20 mouse cellular contexts compared by ENCODE assay signal in the genomic region with DNA sequence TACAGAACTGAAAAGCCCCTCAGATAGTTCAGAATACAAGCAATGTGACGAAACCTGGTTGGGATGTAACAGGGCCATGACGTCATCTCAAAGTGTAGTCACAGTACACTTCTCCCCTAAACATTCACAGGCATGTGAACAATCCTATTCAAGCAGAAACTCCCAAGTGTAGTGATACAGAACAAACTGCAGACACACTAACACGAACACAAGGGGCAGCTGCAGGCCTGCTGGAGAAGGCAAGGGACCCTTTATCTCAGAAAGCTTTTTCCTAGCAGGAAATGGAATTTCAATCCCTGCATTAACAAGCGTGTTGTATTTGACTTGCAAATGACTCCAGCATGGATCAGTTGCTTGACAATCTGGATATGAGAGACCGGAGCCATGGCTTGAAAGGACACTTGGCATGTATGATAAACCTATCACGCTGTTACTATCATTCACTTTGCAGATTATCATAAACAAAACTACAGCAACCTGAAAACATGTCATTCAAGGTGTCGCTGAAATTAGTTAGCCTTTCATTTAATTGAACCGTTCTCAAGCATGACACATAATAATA. TPM values are rescaled to one million over a fixed set of nuclear protein-coding genes. Genes with fewer than 3 reads are reported as not detected.
A peak's percentile ranks its signal among the peaks of the same experiment; 100 is the strongest.
DNase-seq lines count a peak whose midpoint lies in the region; ATAC-seq and TF ChIP-seq lines count a peak whose summit lies in the region.
"Had no signal": no experiment of that assay in that cellular context is flagged by ENCODE, and none has a peak within 500 bp of the region (broad histone marks: within the 10 kb centered on the region; RNA-seq: fewer than 3 reads in every experiment).

No protein-coding gene starts in this region.

- no peak overlapping the region for H3K9ac ChIP-seq in forebrain, embryonic 11.5 days (ENCODE audit: low read length)
- no peak overlapping the region for H3K9ac ChIP-seq in forebrain, embryonic 12.5 days
- no peak overlapping the region for H3K9ac ChIP-seq in midbrain, embryonic 12.5 days (replicated peaks)
- H3K9ac ChIP-seq: liver, embryonic 12.5 days; lung, embryonic 14.5 days had no signal

- no peaks in the 10 kb centered on the region for H3K9me3 ChIP-seq in forebrain, embryonic 11.5 days (ENCODE audit: control insufficient read depth, low read length)
- no peaks in the 10 kb centered on the region for H3K9me3 ChIP-seq in forebrain, embryonic 10.5 days
- no peaks in the 10 kb centered on the region for H3K9me3 ChIP-seq in forebrain, embryonic 12.5 days
- no peaks in the 10 kb centered on the region for H3K9me3 ChIP-seq in midbrain, embryonic 12.5 days
- H3K9me3 ChIP-seq: G1E; limb, embryonic 10.5 days; liver, embryonic 12.5 days had no signal

- H3K36me3 ChIP-seq in forebrain, embryonic 11.5 days (ENCODE audit: control insufficient read depth, insufficient read depth, low read length): peaks cover 2% of the 10 kb centered on the region; the same call in 1 of the 2 replicates
- peaks cover 56% of the 10 kb centered on the region for H3K36me3 ChIP-seq in forebrain, embryonic 10.5 days (replicated peaks)
- peaks cover 7% of the 10 kb centered on the region for H3K36me3 ChIP-seq in kidney, adult 2 months (ENCODE audit: control insufficient read depth, insufficient read depth, low read length)
- H3K36me3 ChIP-seq in forebrain, embryonic 12.5 days (replicated peaks): peaks cover 7% of the 10 kb centered on the region; the same call in 1 of the 2 replicates
- 0 out of 2 replicates have a peak, but pooled peaks cover 19% of the 10 kb centered on the region for H3K36me3 ChIP-seq in midbrain, embryonic 12.5 days

- H3K4me1 ChIP-seq in forebrain, embryonic 11.5 days (replicated peaks; ENCODE audit: control insufficient read depth, insufficient read depth, low read length): no peaks in the 10 kb centered on the region
- H3K4me1 ChIP-seq in forebrain, embryonic 10.5 days: no peaks in the 10 kb centered on the region
- no peaks in the 10 kb centered on the region for H3K4me1 ChIP-seq in kidney, adult 2 months (ENCODE audit: control insufficient read depth, insufficient read depth, low read length)
- H3K4me1 ChIP-seq in forebrain, embryonic 12.5 days: peaks cover 40% of the 10 kb centered on the region
- H3K4me1 ChIP-seq in midbrain, embryonic 12.5 days: peaks cover 39% of the 10 kb centered on the region
- H3K4me1 ChIP-seq: limb, embryonic 10.5 days had no signal

- no peak for TF ChIP-seq CTCF in kidney, adult 2 months (conservative IDR thresholded peaks at IDR 0.05; ENCODE audit: insufficient read depth, insufficient read length, low read depth, low read length)

- no peak overlapping the region for H3K4me2 ChIP-seq in forebrain, embryonic 11.5 days (ENCODE audit: low read depth, low read length, severe bottlenecking)
- no peak overlapping the region for H3K4me2 ChIP-seq in forebrain, embryonic 12.5 days
- no peak overlapping the region for H3K4me2 ChIP-seq in midbrain, embryonic 12.5 days (replicated peaks)
- H3K4me2 ChIP-seq: liver, embryonic 12.5 days; lung, embryonic 14.5 days had no signal

- no peak for TF ChIP-seq POLR2A in kidney, adult 2 months (IDR thresholded peaks at IDR 0.05; ENCODE audit: low read depth, low read length)

- no peak overlapping the region for H3K4me3 ChIP-seq in forebrain, embryonic 11.5 days (ENCODE audit: low read depth, low read length)
- H3K4me3 ChIP-seq in forebrain, embryonic 10.5 days: no peak overlapping the region
- no peak overlapping the region for H3K4me3 ChIP-seq in kidney, adult 2 months (ENCODE audit: insufficient read depth, low read depth, low read length)
- H3K4me3 ChIP-seq in forebrain, embryonic 12.5 days (replicated peaks): no peak overlapping the region
- no peak overlapping the region for H3K4me3 ChIP-seq in midbrain, embryonic 12.5 days
- H3K4me3 ChIP-seq: heart, adult 2 months; limb, embryonic 10.5 days; liver, embryonic 12.5 days had no signal

- peak; percentile 69; the same call in 1 of the 2 replicates for ATAC-seq in forebrain, embryonic 11.5 days (replicated peaks; ENCODE audit: low FRiP score)
- ATAC-seq in forebrain, embryonic 12.5 days (ENCODE audit: low FRiP score): peak; percentile 28
- ATAC-seq in midbrain, embryonic 12.5 days (ENCODE audit: low FRiP score, low read depth): peak; percentile 89
- ATAC-seq: CD4-positive, CD25-positive, alpha-beta regulatory T cell, adult 4 months; liver, embryonic 12.5 days had no signal

- DNase-seq in forebrain, embryonic 11.5 days (ENCODE audit: low spot score): no peak
- no peak for DNase-seq in forebrain, embryonic 10.5 days (ENCODE audit: extremely low spot score, low spot score)
- DNase-seq in kidney, adult 2 months: no peak
- no peak for DNase-seq in kidney, postnatal 4 days
- no peak for DNase-seq in thymus, postnatal 4 days
- no peak for DNase-seq in urinary bladder, postnatal 25 days (ENCODE audit: low spot score)
- DNase-seq: cerebellum, postnatal 36 days; gastrocnemius, postnatal 10 days; heart, adult 2 months; layer of hippocampus, postnatal 36 days; lung, embryonic 14.5 days; right cerebral cortex, postnatal 4 days; thymus, postnatal 36 days had no signal

- no peak overlapping the region for H3K27ac ChIP-seq in forebrain, embryonic 11.5 days (ENCODE audit: low read depth, low read length)
- H3K27ac ChIP-seq in forebrain, embryonic 10.5 days: no peak overlapping the region
- peak overlapping the region; percentile 23; the same call in 1 of the 2 replicates for H3K27ac ChIP-seq in kidney, adult 2 months (ENCODE audit: insufficient read depth, low read depth, low read length)
- H3K27ac ChIP-seq in forebrain, embryonic 12.5 days: peak overlapping the region; percentile 56; the same call in 1 of the 2 replicates
- H3K27ac ChIP-seq in midbrain, embryonic 12.5 days (replicated peaks): peak overlapping the region; percentile 71
- H3K27ac ChIP-seq: heart, adult 2 months; limb, embryonic 10.5 days; liver, embryonic 12.5 days; macrophage had no signal

- WGBS in forebrain, embryonic 11.5 days: 78% methylated on average over 8 of the region's 8 CpGs
- WGBS in forebrain, embryonic 10.5 days: 91% methylated on average over 8 of the region's 8 CpGs
- 69% methylated on average over 8 of the region's 8 CpGs for WGBS in kidney, adult 2 months
- WGBS in forebrain, embryonic 12.5 days: 61% methylated on average over 8 of the region's 8 CpGs
- WGBS in midbrain, embryonic 12.5 days: 49% methylated on average over 8 of the region's 8 CpGs

- no peaks in the 10 kb centered on the region for H3K27me3 ChIP-seq in forebrain, embryonic 11.5 days (ENCODE audit: control insufficient read depth, insufficient read depth, low read length)
- no peaks in the 10 kb centered on the region for H3K27me3 ChIP-seq in forebrain, embryonic 10.5 days (ENCODE audit: poor library complexity, severe bottlenecking)
- H3K27me3 ChIP-seq in kidney, adult 2 months (replicated peaks; ENCODE audit: control insufficient read depth, insufficient read depth, low read length): no peaks in the 10 kb centered on the region
- H3K27me3 ChIP-seq in forebrain, embryonic 12.5 days: no peaks in the 10 kb centered on the region
- no peaks in the 10 kb centered on the region for H3K27me3 ChIP-seq in midbrain, embryonic 12.5 days
- H3K27me3 ChIP-seq: liver, embryonic 12.5 days had no signal

RNA-seq across cellular contexts. Expression of gene Lrpprc, which starts 38.9 kb away (rescaled TPM):
- polyA plus RNA-seq in forebrain, embryonic 11.5 days (2014; fragmentation: Nextera tagmentation; extraction: Ambion mirVana): 54.3 and 55.9 TPM in 2 replicates
- polyA plus RNA-seq in forebrain, embryonic 10.5 days (2016; fragmentation: Nextera tagmentation; extraction: Ambion mirVana): 52.5 and 56.2 TPM in 2 replicates
- polyA plus RNA-seq in kidney, adult 2 months (2012; rRNA removed): 18.7 and 25.3 TPM in 2 replicates
- polyA plus RNA-seq in forebrain, embryonic 12.5 days (2016; fragmentation: Nextera tagmentation; extraction: Ambion mirVana): 49.3 and 52.8 TPM in 2 replicates
- polyA plus RNA-seq in midbrain, embryonic 12.5 days (2016; fragmentation: Nextera tagmentation; extraction: Ambion mirVana): 49.5 and 53.3 TPM in 2 replicates

Comparison
In these comparisons a context has a peak if more than half of its experiments do, and no peak if none do; other contexts are left out.
1. H3K27ac ChIP-seq: peak in kidney, adult 2 months (single experiment), forebrain, embryonic 12.5 days (single experiment) and midbrain, embryonic 12.5 days (single experiment); none in forebrain, embryonic 11.5 days (single experiment) and forebrain, embryonic 10.5 days (single experiment).
2. ATAC-seq: peak in every context shown above with its lines; median percentile 89 in midbrain, embryonic 12.5 days; 69 in forebrain, embryonic 11.5 days; 28 in forebrain, embryonic 12.5 days.